Mouse (Mus musculus) liver, embryonic 11.5 days (tissue): ENCODE data around the gene Lrriq1. TPM values are rescaled to one million over a fixed set of nuclear protein-coding genes. Genes with fewer than 3 reads are reported as not detected.

Source experiments
- ATAC-seq: fragments of 200-750 bp; cut with Nextera tagmentation; replicated peaks from 2 replicates; pipeline ENCODE4 v1.8.0; 2017; ENCODE audit warnings: moderate number of reproducible peaks, mild to moderate bottlenecking, moderate TSS enrichment, moderate library complexity; ENCODE audit not compliant: low FRiP score
- DNase-seq: peaks from one replicate; pipeline ENCODE4 v3.0.0-alpha.2; 2017; ENCODE audit warnings: low spot score
- H3K27ac ChIP-seq: fragments of 300-500 bp; sonication (generic); 2 replicates; pipeline ENCODE4 v1.5.1; 2014; ENCODE audit warnings: mild to moderate bottlenecking, low read depth, low read length, control low read depth
- H3K27me3 ChIP-seq: fragments of 300-500 bp; sonication (generic); replicated peaks from 2 replicates; pipeline ENCODE4 v1.6.1; 2014; ENCODE audit warnings: low read length, mixed read lengths; ENCODE audit not compliant: control insufficient read depth, insufficient read depth
- H3K36me3 ChIP-seq: fragments of 300-500 bp; sonication (generic); 2 replicates; pipeline ENCODE4 v1.6.1; 2014; ENCODE audit warnings: mild to moderate bottlenecking, low read length, moderate library complexity, mixed read lengths; ENCODE audit not compliant: control insufficient read depth, insufficient read depth
- H3K4me1 ChIP-seq: fragments of 300-500 bp; sonication (generic); replicated peaks from 2 replicates; pipeline ENCODE4 v1.6.1; 2014; ENCODE audit warnings: low read length, mixed read lengths; ENCODE audit not compliant: control insufficient read depth, insufficient read depth
- H3K4me2 ChIP-seq: fragments of 300-500 bp; sonication (generic); 2 replicates; pipeline ENCODE4 v1.6.1; 2014; ENCODE audit warnings: mild to moderate bottlenecking, control low read depth, moderate library complexity
- H3K4me3 ChIP-seq: fragments of 300-500 bp; sonication (generic); 2 replicates; pipeline ENCODE4 v1.5.1; 2014; ENCODE audit warnings: low read depth, low read length, control low read depth
- H3K9ac ChIP-seq: fragments of 300-500 bp; sonication (generic); 2 replicates; pipeline ENCODE4 v1.6.1; 2014; ENCODE audit warnings: low read depth, low read length, control low read depth
- H3K9me3 ChIP-seq: fragments of 300-500 bp; sonication (generic); 2 replicates; pipeline ENCODE4 v1.6.1; 2016; ENCODE audit warnings: low read length, inconsistent platforms, mixed read lengths; ENCODE audit not compliant: control insufficient read depth
- WGBS: fragments of 180-500 bp; shearing (Covaris S2); extraction: QIAGEN DNeasy Blood & Tissue Kit; methylation state at CpG from one replicate; pipeline ENCODE4 v1.1.7; 2014; 5-methylcytosine and 5-hydroxymethylcytosine counted together
- polyA plus RNA-seq: library from polyadenylated mRNA; unstranded; fragments of >200 nt; fragmentation: Nextera tagmentation; extraction: Ambion mirVana; gene quantifications from 2 replicates; pipeline ENCODE4 v1.2.1, GENCODE M21; 2014

Lrriq1 gene
- polyA plus RNA-seq, 1 experiment from 2014 or later: not detected

GRCm38 (mm10) chr10:103142526-103142925, 93.6 kb downstream of the Lrriq1 start:
- Histone ChIP-seq H3K27me3 (no peaks in the 10 kb centered on the region), H3K4me2 (no peak overlapping the region), H3K9ac (no peak overlapping the region), H3K36me3 (no peaks in the 10 kb centered on the region), H3K9me3 (no peaks in the 10 kb centered on the region), H3K4me1 (no peaks in the 10 kb centered on the region), H3K4me3 (no peak overlapping the region), H3K27ac (no peak overlapping the region)
- WGBS: 49% methylated on average over 4 of the region's 4 CpGs
- DNase-seq (no peak), ATAC-seq (no peak)

GRCm38 (mm10) chr10:103141532-103141931, 94.6 kb downstream of the Lrriq1 start:
- no peak for DNase-seq
- ATAC-seq: no peak
- H3K27me3 ChIP-seq: no peaks in the 10 kb centered on the region
- no peak overlapping the region for H3K9ac ChIP-seq
- no peaks in the 10 kb centered on the region for H3K4me1 ChIP-seq
- no peak overlapping the region for H3K4me3 ChIP-seq
- H3K27ac ChIP-seq: no peak overlapping the region
- no peak overlapping the region for H3K4me2 ChIP-seq
- no peaks in the 10 kb centered on the region for H3K36me3 ChIP-seq
- H3K9me3 ChIP-seq: no peaks in the 10 kb centered on the region
- WGBS: 39% methylated on average over 6 of the region's 6 CpGs

- no peaks in the 10 kb centered on the region for H3K36me3 ChIP-seq
- H3K4me3 ChIP-seq: no peak overlapping the region
- H3K4me2 ChIP-seq: no peak overlapping the region
- no peak for DNase-seq
- H3K4me1 ChIP-seq: no peaks in the 10 kb centered on the region
- H3K9me3 ChIP-seq: no peaks in the 10 kb centered on the region
- H3K27me3 ChIP-seq: no peaks in the 10 kb centered on the region
- H3K9ac ChIP-seq: no peak overlapping the region
- 66% methylated on average over 8 of the region's 8 CpGs for WGBS
- no peak overlapping the region for H3K27ac ChIP-seq
- ATAC-seq: no peak
Observed at GRCm38 (mm10) chr10:103140609-103141008, 95.5 kb downstream of the Lrriq1 start.

DNA sequence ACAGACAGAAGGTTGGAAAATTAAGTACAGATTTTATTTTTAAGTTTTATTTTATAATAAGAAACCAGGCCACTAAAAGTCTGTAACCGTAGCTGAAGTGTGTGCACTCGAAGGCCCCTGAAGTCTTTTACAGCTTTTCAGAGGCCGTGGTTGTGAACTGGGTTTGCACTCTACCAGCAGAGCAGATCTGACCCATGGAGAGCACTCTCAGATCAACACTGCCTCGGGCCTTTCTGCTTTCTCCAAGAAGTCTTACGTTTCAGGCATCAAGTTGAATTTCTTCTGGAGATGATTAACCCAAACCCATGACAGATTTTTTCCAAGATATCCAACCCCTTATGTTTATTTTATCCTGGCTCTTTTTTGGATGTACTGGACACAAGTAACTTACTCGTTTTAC, 121.5 kb downstream of the Lrriq1 start:
- no peaks in the 10 kb centered on the region for H3K36me3 ChIP-seq
- no peak overlapping the region for H3K9ac ChIP-seq
- no peaks in the 10 kb centered on the region for H3K27me3 ChIP-seq
- no peak overlapping the region for H3K27ac ChIP-seq
- H3K4me1 ChIP-seq: no peaks in the 10 kb centered on the region
- no peak overlapping the region for H3K4me3 ChIP-seq
- H3K9me3 ChIP-seq: no peaks in the 10 kb centered on the region
- WGBS: 71% methylated on average over 6 of the region's 6 CpGs
- ATAC-seq: no peak
- no peak overlapping the region for H3K4me2 ChIP-seq
- DNase-seq: no peak

DNA sequence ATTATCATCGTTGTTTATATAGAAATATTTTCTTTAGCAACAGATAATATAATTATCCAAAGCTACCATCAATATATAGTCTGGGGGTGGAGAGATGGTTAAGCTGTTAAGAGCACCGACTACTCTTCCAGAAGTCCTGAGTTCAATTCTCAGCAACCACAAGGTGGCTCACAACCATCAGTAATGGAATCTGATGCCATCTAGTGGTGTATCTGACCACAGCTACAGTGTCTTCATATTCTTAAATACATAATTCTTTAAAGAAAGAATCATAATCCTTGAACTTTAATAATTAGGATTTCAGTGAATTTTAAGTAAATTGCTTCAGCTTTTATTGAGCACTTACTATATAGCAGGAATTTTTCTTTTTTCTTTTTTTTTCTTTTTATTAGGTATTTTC, 128.0 kb downstream of the Lrriq1 start:
- WGBS: 75% methylated on average over 2 of the region's 2 CpGs
- H3K9me3 ChIP-seq: no peaks in the 10 kb centered on the region
- ATAC-seq (no peak), DNase-seq (no peak)
- no peak overlapping the region for H3K4me2 ChIP-seq
- no peak overlapping the region for H3K4me3 ChIP-seq
- H3K36me3 ChIP-seq: no peaks in the 10 kb centered on the region
- H3K27ac ChIP-seq: no peak overlapping the region
- H3K4me1 ChIP-seq: no peaks in the 10 kb centered on the region
- H3K9ac ChIP-seq: no peak overlapping the region
- no peaks in the 10 kb centered on the region for H3K27me3 ChIP-seq

- ATAC-seq: no peak
- WGBS: 89% methylated on average over 1 of the region's 1 CpGs
- no peak for DNase-seq
- Histone ChIP-seq H3K36me3 (no peaks in the 10 kb centered on the region), H3K4me3 (no peak overlapping the region), H3K9ac (no peak overlapping the region), H3K4me1 (no peaks in the 10 kb centered on the region), H3K27me3 (no peaks in the 10 kb centered on the region), H3K27ac (no peak overlapping the region), H3K4me2 (no peak overlapping the region), H3K9me3 (no peaks in the 10 kb centered on the region)
Observed at GRCm38 (mm10) chr10:103086101-103086500, 150.0 kb downstream of the Lrriq1 start.

DNA sequence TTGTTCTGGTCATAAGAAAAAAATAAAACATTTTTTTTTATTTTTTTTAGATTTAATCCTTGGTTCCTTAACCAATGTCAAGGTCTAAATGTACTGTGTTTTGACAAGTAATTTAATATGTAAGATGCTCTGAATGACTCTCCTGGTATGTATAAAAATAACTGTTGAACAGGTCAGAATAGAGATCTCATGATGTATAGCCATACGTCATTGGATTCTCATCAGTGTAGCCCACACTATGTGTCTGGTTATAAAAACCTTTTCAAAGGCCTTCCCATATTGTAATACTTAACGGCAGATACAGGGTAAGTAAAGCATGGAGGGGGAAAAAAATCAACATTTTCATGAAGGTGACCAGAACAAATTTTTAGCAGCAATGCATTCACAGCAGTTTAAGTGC, 186.5 kb downstream of the Lrriq1 start:
- H3K36me3 ChIP-seq: no peaks in the 10 kb centered on the region
- H3K4me2 ChIP-seq: no peak overlapping the region
- DNase-seq (no peak), ATAC-seq (no peak)
- H3K9me3 ChIP-seq: no peaks in the 10 kb centered on the region
- WGBS: 79% methylated on average over 2 of the region's 2 CpGs
- no peak overlapping the region for H3K4me3 ChIP-seq
- H3K27ac ChIP-seq: no peak overlapping the region
- no peaks in the 10 kb centered on the region for H3K4me1 ChIP-seq
- H3K9ac ChIP-seq: no peak overlapping the region
- H3K27me3 ChIP-seq: no peaks in the 10 kb centered on the region

- H3K4me2 ChIP-seq: no peak overlapping the region
- H3K36me3 ChIP-seq: no peaks in the 10 kb centered on the region
- no peak for ATAC-seq
- no peak for DNase-seq
- H3K9me3 ChIP-seq: no peaks in the 10 kb centered on the region
- H3K4me3 ChIP-seq: no peak overlapping the region
- no peak overlapping the region for H3K9ac ChIP-seq
- H3K4me1 ChIP-seq: no peaks in the 10 kb centered on the region
- H3K27ac ChIP-seq: no peak overlapping the region
- H3K27me3 ChIP-seq: no peaks in the 10 kb centered on the region
- WGBS: 72% methylated on average over 3 of the region's 3 CpGs
Observed at GRCm38 (mm10) chr10:103046623-103047022, 189.5 kb downstream of the Lrriq1 start.

DNA sequence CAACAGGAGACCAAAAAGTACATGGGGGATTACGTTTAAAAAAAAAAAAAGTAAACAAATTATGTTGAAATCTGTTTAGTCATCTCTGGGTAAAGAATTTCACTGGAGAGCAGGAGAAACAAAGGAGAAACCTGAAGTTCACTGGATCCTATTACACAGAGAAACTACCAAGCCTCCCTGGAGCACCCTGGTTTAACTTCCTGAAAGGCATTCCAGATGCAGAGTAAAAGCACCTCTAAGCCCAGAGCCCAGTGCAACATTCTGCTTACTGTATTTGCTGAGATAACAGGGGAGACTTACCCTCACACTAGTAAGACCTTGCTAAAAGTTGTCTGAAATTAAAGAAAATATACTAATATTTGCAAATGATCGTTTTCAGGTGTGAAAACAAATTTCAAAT, 191.1 kb downstream of the Lrriq1 start:
- H3K27me3 ChIP-seq: no peaks in the 10 kb centered on the region
- no peak overlapping the region for H3K4me2 ChIP-seq
- H3K27ac ChIP-seq: no peak overlapping the region
- 46% methylated on average over 2 of the region's 2 CpGs for WGBS
- no peak overlapping the region for H3K4me3 ChIP-seq
- no peak overlapping the region for H3K9ac ChIP-seq
- DNase-seq: no peak
- no peaks in the 10 kb centered on the region for H3K36me3 ChIP-seq
- no peak for ATAC-seq
- H3K9me3 ChIP-seq: no peaks in the 10 kb centered on the region
- H3K4me1 ChIP-seq: no peaks in the 10 kb centered on the region
